Mouse (Mus musculus): ENCODE measurements around the gene Derl3. TPM values are rescaled to one million over a fixed set of nuclear protein-coding genes. Genes with fewer than 3 reads are reported as not detected.

Gene Derl3
- polyA plus RNA-seq, 1 experiment from 2014 or later, result 1.2 TPM

GRCm38 (mm10) chr10:75939481-75940234 is 46.4 kb downstream of the Derl3 start:
- WGBS, result 40% methylated on average over 9 of the region's 9 CpGs

GRCm38 (mm10) chr10:75940520-75940919 is 47.3 kb downstream of the Derl3 start, which contains the start of gene Gm867:
Gm867 (minus strand) TSS chr10:75940672.
- H3K4me2 ChIP-seq (ENCODE audit: low read length), result no peak within 1 kb of the TSS
- H3K27ac ChIP-seq (replicated peaks; ENCODE audit: low read depth, low read length), result no peak within 1 kb of the TSS
- H3K9me3 ChIP-seq (ENCODE audit: control insufficient read depth, low read length), result no peaks in the 10 kb centered on the region

More at GRCm38 (mm10) chr10:75939481-75940234, 46.4 kb downstream of the Derl3 start:
- Histone ChIP-seq H3K4me3 (replicated peaks; ENCODE audit: low read depth, low read length) (no peak overlapping the region), H3K9ac (replicated peaks; ENCODE audit: low read length) (no peak overlapping the region), H3K9me3 (ENCODE audit: control insufficient read depth, low read length) (no peaks in the 10 kb centered on the region), H3K4me2 (ENCODE audit: low read length) (no peak overlapping the region), H3K4me1 (ENCODE audit: control insufficient read depth, insufficient read depth, low read length) (peaks cover 14% of the 10 kb centered on the region), H3K36me3 (ENCODE audit: control insufficient read depth, insufficient read depth, low read length) (no peaks in the 10 kb centered on the region), H3K27me3 (ENCODE audit: control insufficient read depth, insufficient read depth, low read length) (peaks cover 14% of the 10 kb centered on the region), H3K27ac (replicated peaks; ENCODE audit: low read depth, low read length) (no peak overlapping the region)
- DNase-seq, result no peak
- ATAC-seq (ENCODE audit: low FRiP score, low TSS enrichment), result no peak

DNA sequence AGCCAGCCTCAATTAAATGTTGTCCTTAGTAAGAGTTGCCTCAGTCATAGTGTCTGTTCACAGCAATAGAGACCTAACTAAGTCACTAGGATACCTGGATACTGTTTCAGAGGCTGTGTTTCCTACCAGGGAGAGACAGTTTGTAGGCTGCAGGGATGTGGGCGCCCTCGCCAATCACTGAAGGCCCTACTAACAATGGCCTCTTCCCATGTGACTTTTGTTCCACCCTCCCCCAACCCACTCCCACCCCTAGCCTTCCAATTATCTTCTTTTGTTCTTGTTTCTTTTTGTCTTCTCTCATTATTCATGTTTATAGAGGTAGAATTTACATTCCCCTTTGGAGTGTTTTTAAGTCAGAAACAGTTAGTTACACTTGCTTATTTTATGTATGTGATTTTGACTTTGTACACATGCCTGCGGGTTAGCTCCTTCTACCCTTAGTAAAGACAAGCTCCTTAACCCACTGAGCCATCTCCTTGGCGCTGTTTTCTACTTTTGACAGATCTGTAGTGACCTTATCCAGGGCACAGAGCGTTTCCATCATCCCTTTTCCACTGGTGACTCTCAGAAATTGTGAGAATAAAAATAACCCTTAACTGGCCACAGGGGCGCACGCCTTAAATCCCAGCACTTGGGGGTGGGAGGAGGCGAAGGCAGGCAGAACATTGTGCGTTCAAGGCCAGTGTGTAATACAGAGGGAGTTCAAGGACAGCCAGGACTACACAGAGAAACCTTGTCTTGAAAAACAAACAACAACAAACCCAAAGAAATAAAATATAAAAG is 48.0 kb downstream of the Derl3 start:
- Histone ChIP-seq H3K4me2 (ENCODE audit: low read length) (no peak overlapping the region), H3K9ac (replicated peaks; ENCODE audit: low read length) (no peak overlapping the region), H3K27me3 (ENCODE audit: control insufficient read depth, insufficient read depth, low read length) (peaks cover 4% of the 10 kb centered on the region), H3K9me3 (ENCODE audit: control insufficient read depth, low read length) (no peaks in the 10 kb centered on the region), H3K4me3 (replicated peaks; ENCODE audit: low read depth, low read length) (no peak overlapping the region), H3K27ac (replicated peaks; ENCODE audit: low read depth, low read length) (no peak overlapping the region), H3K36me3 (ENCODE audit: control insufficient read depth, insufficient read depth, low read length) (no peaks in the 10 kb centered on the region), H3K4me1 (ENCODE audit: control insufficient read depth, insufficient read depth, low read length) (peaks cover under 1% of the 10 kb centered on the region; the same call in 1 of the 2 replicates)
- no peak for ATAC-seq (ENCODE audit: low FRiP score, low TSS enrichment)
- 62% methylated on average over 9 of the region's 9 CpGs for WGBS
- DNase-seq, result no peak

More at GRCm38 (mm10) chr10:75940520-75940919, 47.3 kb downstream of the Derl3 start, which contains the start of gene Gm867:
- DNase-seq (no peak), ATAC-seq (ENCODE audit: low FRiP score, low TSS enrichment) (no peak)
- H3K36me3 ChIP-seq (ENCODE audit: control insufficient read depth, insufficient read depth, low read length), result no peaks in the 10 kb centered on the region
- 81% methylated on average over 5 of the region's 5 CpGs for WGBS
- H3K27me3 ChIP-seq (ENCODE audit: control insufficient read depth, insufficient read depth, low read length), result peaks cover 8% of the 10 kb centered on the region
- H3K4me1 ChIP-seq (ENCODE audit: control insufficient read depth, insufficient read depth, low read length), result peaks cover 8% of the 10 kb centered on the region
- no peak within 1 kb of the TSS for H3K4me3 ChIP-seq (replicated peaks; ENCODE audit: low read depth, low read length)
- no peak within 1 kb of the TSS for H3K9ac ChIP-seq (replicated peaks; ENCODE audit: low read length)

DNA sequence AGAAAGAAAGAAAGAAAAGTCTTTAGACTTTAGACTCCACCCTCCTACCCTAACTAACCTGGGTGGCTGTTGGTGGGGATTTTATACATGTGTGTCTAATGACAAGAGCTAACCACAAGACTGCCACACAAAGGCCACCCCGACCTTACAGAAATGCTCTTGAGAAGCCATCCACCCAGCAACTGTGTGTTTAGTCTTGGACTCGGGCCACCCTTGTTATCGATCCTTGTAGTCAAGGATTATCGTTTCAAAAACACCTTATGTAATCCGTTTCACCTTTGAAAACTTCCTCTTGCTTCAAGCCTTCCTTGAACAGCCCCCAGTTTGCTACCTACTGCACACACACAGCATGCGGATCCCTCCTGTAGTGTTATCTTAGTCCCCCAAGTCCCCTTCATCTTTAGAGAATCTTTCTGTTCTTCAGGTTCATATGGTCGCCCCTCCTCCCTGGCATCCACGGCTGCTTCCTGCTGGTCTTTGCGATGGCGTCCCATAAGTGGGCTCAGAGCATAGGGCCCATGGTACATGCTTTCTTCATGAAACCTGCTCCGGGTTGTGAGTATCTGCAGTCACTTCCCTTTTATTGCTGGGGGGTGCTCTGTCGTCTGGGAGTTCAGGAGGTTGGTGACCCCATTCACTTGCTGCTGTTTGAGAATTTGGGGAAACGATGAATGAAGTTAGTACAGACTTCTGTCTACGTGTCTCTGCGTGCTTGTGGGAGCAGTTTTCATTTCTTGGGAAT is 49.7 kb downstream of the Derl3 start, which contains the start of gene Vpreb3:
Gene Vpreb3 (plus strand): TSS at position 322 of the 742 bp plus-strand sequence.
- Histone ChIP-seq H3K27ac (replicated peaks; ENCODE audit: low read depth, low read length) (no peak within 1 kb of the TSS), H3K9ac (replicated peaks; ENCODE audit: low read length) (no peak within 1 kb of the TSS), H3K36me3 (ENCODE audit: control insufficient read depth, insufficient read depth, low read length) (no peaks in the 10 kb centered on the region), H3K4me3 (replicated peaks; ENCODE audit: low read depth, low read length) (no peak within 1 kb of the TSS), H3K4me2 (ENCODE audit: low read length) (no peak within 1 kb of the TSS), H3K9me3 (ENCODE audit: control insufficient read depth, low read length) (no peaks in the 10 kb centered on the region), H3K27me3 (ENCODE audit: control insufficient read depth, insufficient read depth, low read length) (no peaks in the 10 kb centered on the region; the same call in 1 of the 2 replicates), H3K4me1 (ENCODE audit: control insufficient read depth, insufficient read depth, low read length) (no peaks in the 10 kb centered on the region)
- 89% methylated on average over 15 of the region's 15 CpGs for WGBS
- no peak for ATAC-seq (ENCODE audit: low FRiP score, low TSS enrichment)
- DNase-seq, result no peak

GRCm38 (mm10) chr10:75944066-75944772 is 51.0 kb downstream of the Derl3 start:
- no peak overlapping the region for H3K27ac ChIP-seq (replicated peaks; ENCODE audit: low read depth, low read length)
- H3K4me2 ChIP-seq (ENCODE audit: low read length), result no peak overlapping the region
- H3K4me3 ChIP-seq (replicated peaks; ENCODE audit: low read depth, low read length), result no peak overlapping the region
- WGBS, result 26% methylated on average over 11 of the region's 11 CpGs
- H3K9me3 ChIP-seq (ENCODE audit: control insufficient read depth, low read length), result no peaks in the 10 kb centered on the region
- no peaks in the 10 kb centered on the region for H3K4me1 ChIP-seq (ENCODE audit: control insufficient read depth, insufficient read depth, low read length)
- ATAC-seq (ENCODE audit: low FRiP score, low TSS enrichment) (no peak), DNase-seq (peak; percentile 41)
- no peaks in the 10 kb centered on the region for H3K27me3 ChIP-seq (ENCODE audit: control insufficient read depth, insufficient read depth, low read length)
- H3K36me3 ChIP-seq (ENCODE audit: control insufficient read depth, insufficient read depth, low read length), result no peaks in the 10 kb centered on the region
- no peak overlapping the region for H3K9ac ChIP-seq (replicated peaks; ENCODE audit: low read length)

GRCm38 (mm10) chr10:75945213-75945612 is 52.0 kb downstream of the Derl3 start:
- Histone ChIP-seq H3K27ac (replicated peaks; ENCODE audit: low read depth, low read length) (no peak overlapping the region), H3K9ac (replicated peaks; ENCODE audit: low read length) (no peak overlapping the region), H3K4me1 (ENCODE audit: control insufficient read depth, insufficient read depth, low read length) (no peaks in the 10 kb centered on the region), H3K9me3 (ENCODE audit: control insufficient read depth, low read length) (no peaks in the 10 kb centered on the region), H3K4me3 (replicated peaks; ENCODE audit: low read depth, low read length) (no peak overlapping the region), H3K27me3 (ENCODE audit: control insufficient read depth, insufficient read depth, low read length) (no peaks in the 10 kb centered on the region), H3K4me2 (ENCODE audit: low read length) (no peak overlapping the region), H3K36me3 (ENCODE audit: control insufficient read depth, insufficient read depth, low read length) (no peaks in the 10 kb centered on the region)
- 92% methylated on average over 7 of the region's 7 CpGs for WGBS
- ATAC-seq (ENCODE audit: low FRiP score, low TSS enrichment) (no peak), DNase-seq (no peak)

All from midbrain, embryonic 14.5 days (tissue).